Mouse (Mus musculus) left cerebral cortex, adult 2 months (tissue): Measurements from ENCODE around the gene Otub2. TPM values are rescaled to one million over a fixed set of nuclear protein-coding genes. Genes with fewer than 3 reads are reported as not detected.

Experiments used
- DNase-seq, 2 experiments: peaks; one replicate each; pipeline ENCODE4 v3.0.0; 2021 to 2022; ENCODE audit warnings: low spot score in 2 of 2, mixed read lengths in 1 of 2; ENCODE audit errors: extremely low spot score in 1 of 2
- H3K27ac ChIP-seq: fragments of 200-600 bp; 2 replicates; pipeline ENCODE4 v1.8.1; 2022
- H3K4me3 ChIP-seq: fragments of 200-600 bp; 2 replicates; pipeline ENCODE4 v1.8.1; 2022
- CTCF ChIP-seq: fragments of 200-600 bp; IDR thresholded peaks from 2 replicates; pipeline ENCODE4 v1.8.1; 2022; ENCODE audit warnings: antibody characterized with exemption, mild to moderate bottlenecking, moderate library complexity
- intact Hi-C: fragments of 180-260 bp; cut with DNase I; formaldehyde crosslinking; loops from one replicate; pipeline ENCODE4 v1.15.1; 2025
- total RNA-seq, 2 experiments: library from RNA; stranded (reverse); gene quantifications; 2 replicates each; pipeline ENCODE4 v1.2.3; 2021

Gene Otub2
- total RNA-seq, 2 experiments from 2014 or later: 34.2 to 35.1 TPM

- peak overlapping the region; percentile 83 for H3K27ac ChIP-seq
- no peak overlapping the region for H3K4me3 ChIP-seq
- peak; percentile 43 to 73 for DNase-seq
- TF ChIP-seq CTCF: no peak; the same call in 1 of the 2 replicates
- intact Hi-C loops: loop anchor here (1.0 to 2.0 kb wide), 2 partner anchors 15 to 104 kb away; no protein-coding TSS in a partner anchor
These were observed 12.4 kb upstream of the Otub2 start for GRCm38 (mm10) chr12:103376124-103376523.

DNA sequence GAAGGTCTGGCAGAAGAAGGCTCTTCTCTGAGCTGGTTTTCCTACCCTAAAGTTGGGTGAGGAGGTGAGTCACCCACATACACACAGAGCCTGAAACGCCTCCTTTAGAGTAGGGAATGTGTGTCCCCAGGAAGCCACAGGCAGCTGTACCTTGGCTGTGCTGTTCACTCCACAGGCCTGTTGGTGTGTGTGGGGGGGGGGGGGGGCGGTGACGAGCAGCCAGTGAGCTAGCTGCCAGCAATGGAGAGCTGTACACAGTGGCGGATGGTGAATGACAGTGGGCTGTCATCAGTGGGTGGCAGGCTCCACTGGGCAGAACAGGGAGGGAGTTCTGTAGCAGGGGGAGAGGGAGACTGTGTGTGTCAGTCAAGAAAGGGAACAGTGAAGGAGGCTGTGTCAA lies 11.7 kb upstream of the Otub2 start:
- H3K27ac ChIP-seq: peak overlapping the region; percentile 83
- TF ChIP-seq CTCF: no peak
- 0 out of 2 replicates have a peak overlapping the region, but pooled peaks have one; percentile 1 for H3K4me3 ChIP-seq
- peak in 1 of 2 experiments; percentile 54 for DNase-seq
- intact Hi-C loops: loop anchor here (1.0 to 2.0 kb wide), 2 partner anchors 14 to 104 kb away; no protein-coding TSS in a partner anchor

DNA sequence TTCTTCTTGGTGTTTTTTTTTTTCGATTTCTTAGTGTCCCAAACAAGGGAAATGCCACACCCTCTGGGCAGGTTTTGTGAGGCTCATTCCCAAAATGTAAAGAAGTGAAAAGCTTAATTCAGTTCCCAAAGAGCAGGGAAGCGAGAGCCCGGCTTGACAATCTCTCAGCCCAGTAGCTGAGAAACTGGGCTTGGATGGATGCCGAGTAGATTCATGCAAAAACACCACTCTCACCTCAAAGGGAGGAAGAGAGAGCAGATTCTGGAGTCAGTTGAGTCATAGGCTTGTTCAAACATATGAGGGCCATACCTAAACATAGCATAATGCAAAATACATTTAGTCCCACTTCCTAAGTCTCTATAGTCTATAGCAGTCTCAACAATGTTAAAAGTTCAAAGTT lies 8.3 kb upstream of the Otub2 start:
- no peak for TF ChIP-seq CTCF
- intact Hi-C loops: no loop called here

DNA sequence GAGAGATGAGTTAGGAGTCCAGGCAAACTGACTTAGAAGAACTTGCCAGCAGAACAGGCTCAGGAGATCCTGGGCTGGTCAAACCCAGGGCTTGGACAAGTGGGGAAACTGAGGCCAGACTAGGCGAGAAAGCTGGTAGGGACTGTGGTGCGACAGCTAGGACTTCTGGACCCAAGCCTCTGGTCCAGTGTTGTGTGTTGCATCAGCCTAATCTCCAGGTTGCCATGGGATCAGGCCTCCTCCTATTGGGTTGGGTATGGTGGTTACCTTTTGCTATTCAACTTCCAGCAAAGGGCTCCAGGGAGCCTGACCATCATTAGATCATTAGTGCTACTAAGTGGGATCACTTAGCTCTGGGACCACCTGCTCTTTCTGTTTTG lies 856 bp downstream of the Otub2 start:
- Histone ChIP-seq H3K27ac (peak overlapping the region; percentile 87; the same call in 1 of the 2 replicates), H3K4me3 (peak overlapping the region; percentile 71)
- intact Hi-C loops: no loop called here
- DNase-seq: no peak
- TF ChIP-seq CTCF: no peak

More for the DNA sequence above, 8.3 kb upstream of the Otub2 start:
- Histone ChIP-seq H3K4me3 (no peak overlapping the region), H3K27ac (no peak overlapping the region)
- no peak for DNase-seq

DNA sequence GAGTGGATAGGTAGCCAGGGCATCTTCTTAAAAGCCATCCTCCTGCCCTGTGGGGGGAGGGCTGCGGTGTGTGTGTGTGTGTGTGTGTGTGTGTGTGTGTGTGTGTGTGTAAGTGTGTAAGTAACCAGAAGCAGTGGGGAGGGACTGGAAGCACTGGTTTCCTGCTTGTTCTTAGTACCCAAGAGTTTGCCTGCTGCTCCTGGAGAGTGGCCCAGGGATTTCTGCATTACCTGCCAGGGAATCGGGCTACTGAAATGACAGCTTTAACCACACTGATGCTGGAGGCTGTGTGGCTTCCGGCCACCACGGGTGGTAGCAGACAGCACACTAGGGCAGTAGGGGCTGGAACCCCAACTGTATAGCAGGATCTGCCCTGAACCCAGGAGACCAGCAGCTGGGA lies 1.5 kb downstream of the Otub2 start:
- Histone ChIP-seq H3K4me3 (peak overlapping the region; percentile 17), H3K27ac (peak overlapping the region; percentile 76; the same call in 1 of the 2 replicates)
- intact Hi-C loops: loop anchor here (2.0 kb wide), 1 partner anchor 13 kb away; no protein-coding TSS in a partner anchor
- no peak for TF ChIP-seq CTCF
- no peak for DNase-seq

- intact Hi-C loops: loop anchor here (2.0 kb wide), 1 partner anchor 14 kb away; no protein-coding TSS in a partner anchor
- 0 out of 2 replicates have a peak overlapping the region, but pooled peaks have one; percentile 4 for H3K4me3 ChIP-seq
- no peak for TF ChIP-seq CTCF
- peak overlapping the region; percentile 76 for H3K27ac ChIP-seq
- DNase-seq: peak in 1 of 2 experiments; percentile 56
These were observed 2.6 kb downstream of the Otub2 start for GRCm38 (mm10) chr12:103391098-103391497.

GRCm38 (mm10) chr12:103393528-103393927 lies 5.0 kb downstream of the Otub2 start:
- DNase-seq: no peak

DNA sequence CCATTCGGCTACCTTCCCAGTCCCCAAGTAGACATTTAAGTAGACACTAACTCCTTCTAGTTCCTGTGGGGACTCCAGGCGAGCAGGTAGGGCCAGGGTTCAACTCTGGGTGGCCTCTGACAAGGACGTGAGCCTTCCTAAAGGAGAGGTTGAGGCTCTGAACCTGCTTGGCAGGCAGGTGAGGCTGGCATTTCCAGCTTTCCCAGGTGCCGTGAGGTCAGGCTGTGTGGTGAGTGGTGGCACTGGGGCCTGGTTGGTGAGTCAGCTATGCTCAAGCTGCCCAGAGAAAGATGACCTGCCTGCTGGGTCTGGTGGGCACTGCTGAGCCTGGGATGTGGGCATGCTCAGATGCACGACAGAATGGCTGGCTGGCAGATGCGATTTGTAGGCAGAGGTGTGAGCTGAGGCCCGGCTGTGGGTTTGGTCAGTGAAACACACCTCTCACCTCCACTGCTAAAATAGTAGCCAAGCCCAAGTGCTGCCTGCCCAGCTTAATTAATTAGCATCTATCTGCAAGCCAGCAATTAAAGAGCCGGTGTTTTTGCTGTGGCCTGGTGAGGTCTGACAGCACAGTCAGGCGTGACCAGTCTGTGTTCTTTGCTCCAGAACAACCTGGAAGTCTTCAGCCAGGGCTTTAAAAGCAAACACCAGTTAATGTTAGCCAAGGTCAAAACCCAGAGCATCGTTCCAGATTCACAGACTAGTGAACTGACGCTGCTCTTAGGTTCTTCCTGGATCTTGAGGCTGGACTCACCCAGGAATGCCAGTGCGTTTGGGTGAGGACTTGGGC lies 7.2 kb downstream of the Otub2 start:
- Histone ChIP-seq H3K4me3 (no peak overlapping the region), H3K27ac (no peak overlapping the region)
- TF ChIP-seq CTCF: no peak
- DNase-seq: no peak
- intact Hi-C loops: no loop called here

More at GRCm38 (mm10) chr12:103393528-103393927, 5.0 kb downstream of the Otub2 start:
- intact Hi-C loops: no loop called here
- Histone ChIP-seq H3K27ac (no peak overlapping the region), H3K4me3 (no peak overlapping the region)
- TF ChIP-seq CTCF: no peak

- no peak for TF ChIP-seq CTCF
- H3K27ac ChIP-seq: no peak overlapping the region
- no peak for DNase-seq
- intact Hi-C loops: no loop called here
- no peak overlapping the region for H3K4me3 ChIP-seq
These were observed 8.3 kb downstream of the Otub2 start for GRCm38 (mm10) chr12:103396751-103397150.

DNA sequence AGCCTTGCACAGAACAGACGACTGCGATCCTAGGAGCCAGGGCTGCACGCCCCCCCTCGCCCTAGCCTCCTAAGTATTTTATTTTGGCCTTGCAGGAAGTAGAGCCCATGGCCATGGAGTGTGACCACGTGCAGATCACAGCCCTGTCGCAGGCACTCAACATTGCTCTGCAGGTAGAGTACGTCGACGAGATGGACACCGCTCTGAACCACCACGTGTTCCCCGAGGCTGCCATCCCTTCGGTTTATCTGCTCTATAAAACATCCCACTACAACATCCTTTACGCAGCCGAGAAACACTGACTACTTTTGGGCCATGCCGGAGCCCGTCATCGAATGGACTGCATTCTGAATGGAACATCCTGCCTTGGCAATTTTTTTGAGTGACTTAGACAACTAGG lies 15.6 kb downstream of the Otub2 start:
- DNase-seq: no peak
- intact Hi-C loops: no loop called here
- H3K27ac ChIP-seq: no peak overlapping the region
- no peak for TF ChIP-seq CTCF
- H3K4me3 ChIP-seq: no peak overlapping the region

DNA sequence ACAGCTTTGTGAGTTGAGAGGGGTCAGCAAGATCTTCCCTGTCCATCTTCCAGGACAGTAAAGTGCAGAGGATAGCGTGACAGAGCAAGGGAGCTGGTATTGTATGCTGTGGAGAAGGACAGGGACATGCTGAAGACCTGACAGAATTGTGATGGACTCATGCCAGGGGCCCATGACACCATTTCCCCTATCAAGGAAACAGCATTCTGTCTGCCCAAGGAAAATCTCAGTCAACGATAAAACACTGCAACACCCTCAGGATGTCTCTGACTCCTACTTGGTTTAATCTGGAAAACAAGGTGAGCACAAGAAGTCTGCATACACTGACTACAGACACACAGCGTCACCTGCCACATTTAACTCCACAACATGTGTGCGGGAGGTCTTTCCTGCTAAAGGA lies 19.2 kb downstream of the Otub2 start, which contains the start of gene 9330161L09Rik:
Gene 9330161L09Rik (minus strand): TSS at position 101 of the 400 bp plus-strand sequence.
- H3K4me3 ChIP-seq: no peak within 1 kb of the TSS
- peak within 1 kb of the TSS; percentile 24 for H3K27ac ChIP-seq
- intact Hi-C loops: no loop called here
- no peak for TF ChIP-seq CTCF
- DNase-seq: no peak

DNA sequence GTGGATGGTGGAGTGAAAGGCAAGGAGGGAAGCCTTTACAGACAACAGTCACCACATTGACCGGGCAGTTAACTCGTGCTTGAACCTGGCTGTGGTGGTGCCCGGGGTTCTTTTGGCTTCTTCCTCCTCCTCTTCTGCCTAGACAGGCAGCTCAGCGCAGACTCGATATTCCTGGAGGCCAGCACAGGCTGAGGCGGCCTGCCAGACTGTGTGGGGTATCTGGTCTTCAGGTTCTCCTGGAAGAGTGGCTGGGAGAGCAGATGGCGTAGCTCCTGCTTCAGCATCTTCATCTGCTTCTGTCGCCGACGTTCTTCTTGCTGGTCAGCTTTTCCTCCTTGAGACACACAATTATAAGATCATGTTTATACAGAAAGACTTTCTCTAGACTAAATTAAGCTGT lies 19.7 kb downstream of the Otub2 start:
- TF ChIP-seq CTCF: no peak
- intact Hi-C loops: no loop called here
- Histone ChIP-seq H3K4me3 (no peak overlapping the region), H3K27ac (peak overlapping the region; percentile 18; the same call in 1 of the 2 replicates)
- DNase-seq: peak; percentile 42 to 70
